Mouse (Mus musculus) adrenal gland, postnatal 4 days (tissue): ENCODE measurements around the gene Kcmf1. TPM values are rescaled to one million over a fixed set of nuclear protein-coding genes. Genes with fewer than 3 reads are reported as not detected.

Source experiments
- total RNA-seq, 2 experiments: library from RNA; stranded (reverse); gene quantifications; 2 replicates each; pipeline ENCODE4 v1.2.3; 2021

Kcmf1 gene
- total RNA-seq, 2 experiments from 2014 or later, result 72.4 to 78.6 TPM

Other genes with a start within 250 kb of the Kcmf1 start
- 10 to 100 TPM; 29.8 to 31.1 TPM for gene Tcf7l1, start 110.7 kb downstream of the Kcmf1 start, total RNA-seq
- gene Tmsb10, start 58.8 kb upstream of the Kcmf1 start, total RNA-seq, result 100 to 1,000 TPM; 594 to 750 TPM